Mouse (Mus musculus): ENCODE measurements around the gene Zfp456. TPM values are rescaled to one million over a fixed set of nuclear protein-coding genes. Genes with fewer than 3 reads are reported as not detected.
A peak's percentile ranks its signal among the peaks of the same experiment; 100 is the strongest.
"Not testable (repeated sequence)": the region's sequence is repeated elsewhere in the genome, so short reads cannot be mapped to it uniquely, and the experiment has no call there.

Zfp456 gene
- 0.14 and 0.37 TPM in 2 replicates for total RNA-seq (2014; rRNA removed)
- polyA plus RNA-seq (2015; fragmentation: Nextera tagmentation; extraction: Ambion mirVana): 0.24 and 0.33 TPM in 2 replicates

DNA sequence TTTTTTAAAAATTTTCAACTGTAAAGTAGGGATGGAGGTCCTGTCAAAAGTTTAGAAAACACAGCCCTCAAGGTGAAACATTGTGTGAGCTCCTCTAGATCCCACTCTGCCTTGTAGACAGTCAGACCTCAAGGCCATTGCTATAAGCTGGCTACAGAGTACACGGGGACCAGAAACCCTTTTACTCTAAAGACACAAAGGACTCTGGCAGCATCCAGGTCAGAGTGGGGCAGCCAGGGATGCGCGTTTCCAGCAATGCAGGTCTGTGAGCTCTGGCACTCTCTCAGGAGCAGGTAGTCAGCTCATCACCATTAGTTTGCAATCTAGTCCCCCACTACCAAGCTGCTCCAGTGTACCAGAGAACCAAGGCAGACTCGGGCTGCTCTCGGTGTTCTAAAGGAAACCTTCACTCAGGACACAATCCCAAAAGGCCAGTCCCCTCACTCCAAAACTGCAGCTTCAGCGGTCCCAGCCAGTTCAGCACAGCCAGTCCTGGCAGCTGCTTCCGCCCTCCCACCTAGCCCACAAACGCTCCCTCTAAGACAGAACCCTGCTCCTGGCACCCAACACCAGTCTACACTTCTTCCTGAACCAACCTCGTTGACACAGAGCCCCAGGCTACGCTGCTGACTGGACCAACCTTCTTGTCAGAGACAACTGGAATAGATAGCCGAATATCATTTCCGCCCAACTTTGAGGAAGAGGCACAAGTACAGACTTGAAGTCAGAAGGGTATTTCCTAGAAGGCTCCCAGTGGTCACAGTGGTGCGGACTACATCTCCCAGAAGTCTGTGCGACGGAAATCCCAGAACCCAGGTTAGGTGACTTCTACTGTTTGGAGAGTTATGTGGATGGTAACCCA, at the start of gene Zfp456, which contains the start of gene Gm28041:
Gene Zfp456, minus strand, starts transcription at position 761 of the 862 bp plus-strand sequence.
Gene Gm28041, minus strand, starts transcription at position 684 of the 862 bp plus-strand sequence.
- H3K9ac ChIP-seq (replicated peaks; ENCODE audit: low read length); H3K4me1 ChIP-seq (ENCODE audit: insufficient read depth, low read length); H3K36me3 ChIP-seq (ENCODE audit: insufficient read depth, low read length); H3K9me3 ChIP-seq (ENCODE audit: low read length); H3K27me3 ChIP-seq (ENCODE audit: insufficient read depth, low read length); H3K27ac ChIP-seq: not testable (repeated sequence)
- ATAC-seq (peak; percentile 84), DNase-seq (ENCODE audit: low spot score) (peak; percentile 66)
- Histone ChIP-seq H3K4me2 (ENCODE audit: low read depth, low read length) (peak within 1 kb of the TSS; percentile 56), H3K4me3 (ENCODE audit: low read length) (peak within 1 kb of the TSS; percentile 36)
- WGBS: 18% methylated on average over 13 of the region's 15 CpGs

DNA sequence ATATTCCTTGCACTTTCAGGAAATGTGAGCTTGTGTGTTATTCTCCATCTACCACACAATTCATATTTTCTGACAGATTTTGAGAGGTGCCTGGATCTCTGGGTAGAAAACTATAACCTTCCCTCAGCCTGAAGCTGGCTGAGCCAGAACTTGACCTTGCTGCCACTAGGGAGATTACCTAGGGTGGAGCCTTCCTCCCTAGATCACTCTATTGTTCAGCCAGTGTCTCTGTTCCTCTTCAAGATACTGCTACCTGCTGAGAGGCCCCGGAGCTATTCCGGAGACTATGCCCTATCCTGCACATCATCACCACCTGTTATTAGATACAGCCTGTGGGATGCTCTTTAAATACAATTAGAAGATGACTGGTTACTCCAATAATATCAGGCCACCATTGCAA, 46.9 kb upstream of the Zfp456 start:
- WGBS: 58% methylated on average over 2 of the region's 2 CpGs
- not testable (repeated sequence) for H3K9me3 ChIP-seq (ENCODE audit: low read length); ATAC-seq

DNA sequence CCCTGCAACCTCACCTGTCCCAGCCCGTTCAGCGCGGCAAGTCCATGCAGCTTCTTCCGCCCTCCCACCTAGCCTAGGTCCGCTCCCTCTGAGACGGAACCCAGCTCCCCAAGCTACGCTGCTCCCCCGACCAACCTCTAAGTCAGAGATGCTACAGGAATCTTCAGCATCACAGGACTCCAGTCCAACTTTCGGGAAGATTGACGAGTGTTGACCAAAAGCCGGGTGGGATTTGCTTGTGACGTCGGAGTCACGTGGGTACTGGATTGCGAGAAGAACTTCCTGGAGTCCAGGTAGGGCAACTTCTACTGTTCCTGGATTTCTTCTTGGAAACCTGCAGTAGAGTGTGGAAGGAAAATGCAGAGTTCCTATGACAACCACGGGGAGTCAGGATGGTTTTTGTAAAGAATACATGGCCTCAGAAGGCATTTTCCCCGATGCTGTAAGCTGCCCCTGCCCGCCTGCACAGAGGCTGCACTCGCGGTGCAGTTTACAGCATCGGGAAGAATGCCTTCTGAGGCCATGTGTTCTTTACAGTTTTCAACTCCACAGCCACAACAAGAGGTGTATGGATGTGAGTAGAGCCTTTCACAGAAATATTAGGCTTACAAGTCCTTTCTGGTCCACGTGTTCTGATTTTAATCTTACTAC, 45.7 kb upstream of the Zfp456 start, which contains the start of gene Zfp459:
Gene Zfp459, minus strand, starts transcription at position 212 of the 651 bp plus-strand sequence.
- ATAC-seq: peak; percentile 89
- H3K27ac ChIP-seq: no peak within 1 kb of the TSS
- peak within 1 kb of the TSS; percentile 93 for H3K4me2 ChIP-seq (ENCODE audit: low read depth, low read length)
- no peak for TF ChIP-seq CTCF (IDR thresholded peaks at IDR 0.05; ENCODE audit: low read depth)
- 2% methylated on average over 22 of the region's 22 CpGs for WGBS
- no peaks in the 10 kb centered on the region for H3K36me3 ChIP-seq (ENCODE audit: insufficient read depth, low read length)
- no peaks in the 10 kb centered on the region for H3K9me3 ChIP-seq (ENCODE audit: low read length)
- DNase-seq (ENCODE audit: low spot score): peak; percentile 54
- no peaks in the 10 kb centered on the region for H3K4me1 ChIP-seq (ENCODE audit: insufficient read depth, low read length)
- no peaks in the 10 kb centered on the region for H3K27me3 ChIP-seq (ENCODE audit: insufficient read depth, low read length)
- peak within 1 kb of the TSS; percentile 43 for H3K9ac ChIP-seq (replicated peaks; ENCODE audit: low read length)
- H3K4me3 ChIP-seq (ENCODE audit: low read length): peak within 1 kb of the TSS; percentile 52

More for the DNA sequence above, 46.9 kb upstream of the Zfp456 start:
- not testable (repeated sequence) for DNase-seq (ENCODE audit: low spot score); H3K9ac ChIP-seq (replicated peaks; ENCODE audit: low read length); H3K4me3 ChIP-seq (ENCODE audit: low read length); H3K36me3 ChIP-seq (ENCODE audit: insufficient read depth, low read length); H3K27ac ChIP-seq; H3K27me3 ChIP-seq (ENCODE audit: insufficient read depth, low read length); H3K4me1 ChIP-seq (ENCODE audit: insufficient read depth, low read length); H3K4me2 ChIP-seq (ENCODE audit: low read depth, low read length)

DNA sequence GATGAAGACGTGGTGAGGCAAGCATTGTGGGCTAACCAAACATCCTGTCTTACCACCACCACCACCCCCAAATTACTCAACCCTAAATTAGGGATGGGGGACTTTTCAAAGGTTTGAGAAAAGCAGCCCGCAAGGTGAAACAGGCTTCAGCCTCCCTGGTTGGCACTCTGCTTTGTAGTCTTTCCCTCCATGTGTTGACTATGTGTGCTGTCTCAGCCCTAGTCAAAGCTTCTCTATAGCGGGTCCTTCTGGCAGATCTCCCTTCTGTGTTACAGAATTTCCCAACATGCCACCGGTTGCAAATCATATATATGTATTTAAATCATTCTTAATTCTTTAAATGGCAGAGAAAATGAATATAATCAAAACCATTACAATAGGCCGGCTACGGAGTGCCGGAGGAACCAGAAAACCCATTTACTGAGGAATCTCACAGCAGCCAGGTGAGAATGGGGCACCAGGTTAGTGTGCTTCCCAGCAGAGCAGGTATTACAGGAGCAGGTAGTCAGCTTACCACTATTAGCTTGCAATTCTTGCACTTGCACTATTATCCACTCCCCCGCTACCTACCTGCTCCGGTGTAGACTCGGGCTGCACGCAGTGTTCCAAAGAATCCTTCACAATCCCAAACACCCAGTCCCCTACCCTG, 45.1 kb upstream of the Zfp456 start:
- Histone ChIP-seq H3K4me3 (ENCODE audit: low read length) (peak overlapping the region; percentile 52), H3K4me1 (ENCODE audit: insufficient read depth, low read length) (no peaks in the 10 kb centered on the region), H3K4me2 (ENCODE audit: low read depth, low read length) (peak overlapping the region; percentile 93), H3K27me3 (ENCODE audit: insufficient read depth, low read length) (no peaks in the 10 kb centered on the region), H3K9me3 (ENCODE audit: low read length) (no peaks in the 10 kb centered on the region), H3K36me3 (ENCODE audit: insufficient read depth, low read length) (no peaks in the 10 kb centered on the region), H3K9ac (replicated peaks; ENCODE audit: low read length) (peak overlapping the region; percentile 43), H3K27ac (no peak overlapping the region)
- peak; percentile 39; the same call in 1 of the 2 replicates for ATAC-seq
- WGBS: 40% methylated on average over 11 of the region's 11 CpGs
- peak; percentile 3 for DNase-seq (ENCODE audit: low spot score)
- no peak for TF ChIP-seq CTCF (IDR thresholded peaks at IDR 0.05; ENCODE audit: low read depth)

DNA sequence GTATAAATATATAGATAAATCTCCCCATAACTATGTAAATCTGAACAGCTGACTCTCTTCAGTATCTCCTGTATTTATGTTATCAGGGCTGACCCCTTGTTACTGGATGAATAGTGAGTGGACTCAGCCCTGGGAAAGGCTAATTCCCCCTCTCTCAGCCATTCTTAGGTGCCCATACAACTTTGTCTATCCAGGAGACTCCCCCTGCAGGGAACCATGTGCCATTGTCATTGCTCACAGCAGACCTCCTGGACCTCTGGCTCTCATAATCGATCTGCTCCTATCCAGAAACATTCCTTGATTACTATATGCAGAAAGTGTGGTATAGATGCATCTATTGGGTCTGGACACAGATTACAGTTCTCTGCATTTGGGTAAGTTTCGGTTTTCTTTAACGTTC, 41.2 kb upstream of the Zfp456 start:
- TF ChIP-seq CTCF (IDR thresholded peaks at IDR 0.05; ENCODE audit: low read depth): no peak

DNA sequence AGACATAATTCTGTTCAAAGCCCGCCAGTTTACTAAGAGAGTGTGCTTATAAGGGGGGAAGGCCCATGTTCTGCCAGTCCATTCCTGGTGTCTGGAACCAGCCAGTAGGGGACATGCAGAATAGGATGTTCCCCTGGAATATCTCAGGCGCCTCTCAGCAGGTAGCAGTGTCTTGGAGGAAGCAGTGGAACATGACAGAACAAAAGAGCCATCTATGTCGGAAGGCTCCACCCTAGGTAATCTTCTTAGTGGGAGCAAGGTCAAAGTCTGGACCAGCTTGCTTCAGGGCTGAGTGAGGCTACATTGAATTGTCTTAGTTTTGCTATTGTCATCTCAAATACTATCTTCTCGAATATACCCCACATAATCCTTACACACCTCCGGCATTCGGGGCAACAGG, 40.1 kb upstream of the Zfp456 start:
- H3K9me3 ChIP-seq (ENCODE audit: low read length): no peaks in the 10 kb centered on the region
- 85% methylated on average over 6 of the region's 6 CpGs for WGBS
- TF ChIP-seq CTCF (IDR thresholded peaks at IDR 0.05; ENCODE audit: low read depth): no peak
- no peaks in the 10 kb centered on the region for H3K36me3 ChIP-seq (ENCODE audit: insufficient read depth, low read length)
- no peak overlapping the region for H3K4me2 ChIP-seq (ENCODE audit: low read depth, low read length)
- H3K9ac ChIP-seq (replicated peaks; ENCODE audit: low read length): no peak overlapping the region
- DNase-seq (ENCODE audit: low spot score) (no peak), ATAC-seq (no peak)
- H3K27me3 ChIP-seq (ENCODE audit: insufficient read depth, low read length): no peaks in the 10 kb centered on the region
- H3K4me3 ChIP-seq (ENCODE audit: low read length): no peak overlapping the region
- no peaks in the 10 kb centered on the region for H3K4me1 ChIP-seq (ENCODE audit: insufficient read depth, low read length)
- H3K27ac ChIP-seq: no peak overlapping the region

More for the DNA sequence above, 41.2 kb upstream of the Zfp456 start:
- Histone ChIP-seq H3K9ac (replicated peaks; ENCODE audit: low read length) (no peak overlapping the region), H3K4me2 (ENCODE audit: low read depth, low read length) (no peak overlapping the region), H3K36me3 (ENCODE audit: insufficient read depth, low read length) (no peaks in the 10 kb centered on the region), H3K9me3 (ENCODE audit: low read length) (no peaks in the 10 kb centered on the region), H3K4me1 (ENCODE audit: insufficient read depth, low read length) (no peaks in the 10 kb centered on the region), H3K27me3 (ENCODE audit: insufficient read depth, low read length) (no peaks in the 10 kb centered on the region), H3K4me3 (ENCODE audit: low read length) (no peak overlapping the region), H3K27ac (no peak overlapping the region)
- DNase-seq (ENCODE audit: low spot score) (no peak), ATAC-seq (no peak)
- 88% methylated on average over 3 of the region's 3 CpGs for WGBS

Measured in hindbrain, postnatal 0 days (tissue).